Mouse (Mus musculus): ENCODE results near the gene Dpep1. TPM values are rescaled to one million over a fixed set of nuclear protein-coding genes. Genes with fewer than 3 reads are reported as not detected.
"Not testable (repeated sequence)": the region's sequence is repeated elsewhere in the genome, so short reads cannot be mapped to it uniquely, and the experiment has no call there.

Gene Dpep1
- total RNA-seq, 2 experiments from 2014 or later: not detected

- peak; percentile 31; the same call in 1 of the 2 replicates for ATAC-seq (replicated peaks; ENCODE audit: poor library complexity, severe bottlenecking)
Observed at GRCm38 (mm10) chr8:123203571-123203970, 17.5 kb downstream of the Dpep1 start.

GRCm38 (mm10) chr8:123211876-123212275 lies 25.8 kb downstream of the Dpep1 start:
- ATAC-seq (replicated peaks; ENCODE audit: poor library complexity, severe bottlenecking): no peak

- peak; percentile 92 for ATAC-seq (replicated peaks; ENCODE audit: poor library complexity, severe bottlenecking)
Observed at GRCm38 (mm10) chr8:123212321-123213117, 26.5 kb downstream of the Dpep1 start, which contains the start of the genes Chmp1a and Spata33. TSS of gene Chmp1a (minus strand) at chr8:123212763. TSS of gene Spata33 (plus strand) at chr8:123212832.

- peak; percentile 5; the same call in 1 of the 2 replicates for ATAC-seq (replicated peaks; ENCODE audit: poor library complexity, severe bottlenecking)
Observed at GRCm38 (mm10) chr8:123213118-123213772, 27.2 kb downstream of the Dpep1 start.

GRCm38 (mm10) chr8:123215430-123215829 lies 29.4 kb downstream of the Dpep1 start:
- no peak for ATAC-seq (replicated peaks; ENCODE audit: poor library complexity, severe bottlenecking)

GRCm38 (mm10) chr8:123220917-123221316 lies 34.9 kb downstream of the Dpep1 start:
- no peak for ATAC-seq (replicated peaks; ENCODE audit: poor library complexity, severe bottlenecking)

GRCm38 (mm10) chr8:123224278-123225266 lies 38.5 kb downstream of the Dpep1 start, which contains the start of gene Cdk10:
TSS of gene Cdk10 (plus strand) at chr8:123224842.
- peak; percentile 94 for ATAC-seq (replicated peaks; ENCODE audit: poor library complexity, severe bottlenecking)

GRCm38 (mm10) chr8:123228416-123228815 lies 42.4 kb downstream of the Dpep1 start:
- ATAC-seq (replicated peaks; ENCODE audit: poor library complexity, severe bottlenecking): no peak

- ATAC-seq (replicated peaks; ENCODE audit: poor library complexity, severe bottlenecking): not testable (repeated sequence)
Observed at GRCm38 (mm10) chr8:123230326-123230725, 44.3 kb downstream of the Dpep1 start.

- ATAC-seq (replicated peaks; ENCODE audit: poor library complexity, severe bottlenecking): no peak
Observed at GRCm38 (mm10) chr8:123231742-123232141, 45.7 kb downstream of the Dpep1 start.

GRCm38 (mm10) chr8:123232553-123232952 lies 46.5 kb downstream of the Dpep1 start:
- no peak for ATAC-seq (replicated peaks; ENCODE audit: poor library complexity, severe bottlenecking)

GRCm38 (mm10) chr8:123233300-123233699 lies 47.3 kb downstream of the Dpep1 start:
- no peak for ATAC-seq (replicated peaks; ENCODE audit: poor library complexity, severe bottlenecking)

GRCm38 (mm10) chr8:123233760-123234159 lies 47.7 kb downstream of the Dpep1 start:
- no peak for ATAC-seq (replicated peaks; ENCODE audit: poor library complexity, severe bottlenecking)

GRCm38 (mm10) chr8:123234918-123235519 lies 49.0 kb downstream of the Dpep1 start:
- no peak; the same call in 1 of the 2 replicates for ATAC-seq (replicated peaks; ENCODE audit: poor library complexity, severe bottlenecking)

- ATAC-seq (replicated peaks; ENCODE audit: poor library complexity, severe bottlenecking): peak; percentile 94
Observed at GRCm38 (mm10) chr8:123235520-123236497, 49.8 kb downstream of the Dpep1 start, which contains the start of gene Spata2l. TSS of gene Spata2l (minus strand) at chr8:123236233.

- no peak for ATAC-seq (replicated peaks; ENCODE audit: poor library complexity, severe bottlenecking)
Observed at GRCm38 (mm10) chr8:123239398-123239797, 53.4 kb downstream of the Dpep1 start.

- no peak for ATAC-seq (replicated peaks; ENCODE audit: poor library complexity, severe bottlenecking)
Observed at GRCm38 (mm10) chr8:123242107-123242923, 56.3 kb downstream of the Dpep1 start.

- ATAC-seq (replicated peaks; ENCODE audit: poor library complexity, severe bottlenecking): no peak
Observed at GRCm38 (mm10) chr8:123243053-123243452, 57.0 kb downstream of the Dpep1 start.

Data from granulocyte monocyte progenitor cell, adult 5-6 weeks (primary cell).